Mouse (Mus musculus) embryonic facial prominence, embryonic 13.5 days (tissue): ENCODE measurements around the gene Olfr1057. TPM values are rescaled to one million over a fixed set of nuclear protein-coding genes. Genes with fewer than 3 reads are reported as not detected.

Experiments used
- polyA plus RNA-seq: library from polyadenylated mRNA; unstranded; fragments of >200 nt; fragmentation: Nextera tagmentation; extraction: Ambion mirVana; gene quantifications from 2 replicates; pipeline ENCODE4 v1.2.1, GENCODE M21; 2015

Gene Olfr1057
- polyA plus RNA-seq, 1 experiment from 2014 or later: not detected

Other genes with a start within 250 kb of the Olfr1057 start
- 0.08 TPM in 1 of 2 replicates, not detected in the other for gene Olfr1039, start 242.5 kb downstream of the Olfr1057 start, polyA plus RNA-seq
- not detected in 2 replicates for gene Olfr1040, start 231.7 kb downstream of the Olfr1057 start, polyA plus RNA-seq
- gene Olfr1042, start 216.6 kb downstream of the Olfr1057 start, polyA plus RNA-seq: not detected in 2 replicates
- 0.18 TPM in 1 of 2 replicates, not detected in the other for gene Olfr1043, start 210.9 kb downstream of the Olfr1057 start, polyA plus RNA-seq
- not detected in 2 replicates for gene Olfr1044, start 200.6 kb downstream of the Olfr1057 start, polyA plus RNA-seq
- not detected in 2 replicates for gene Olfr52, start 192.7 kb downstream of the Olfr1057 start, polyA plus RNA-seq
- not detected in 2 replicates for gene Olfr1045, start 175.4 kb downstream of the Olfr1057 start, polyA plus RNA-seq
- gene Olfr1046, start 159.1 kb downstream of the Olfr1057 start, polyA plus RNA-seq: not detected in 2 replicates
- gene Olfr1047, start 147.0 kb downstream of the Olfr1057 start, polyA plus RNA-seq: not detected in 2 replicates
- gene Olfr1048, start 138.1 kb downstream of the Olfr1057 start, polyA plus RNA-seq: not detected in 2 replicates
- not detected in 2 replicates for gene Olfr1049, start 120.1 kb downstream of the Olfr1057 start, polyA plus RNA-seq
- gene Olfr1051, start 99.3 kb downstream of the Olfr1057 start, polyA plus RNA-seq: not detected in 2 replicates
- gene Olfr1052, start 85.9 kb downstream of the Olfr1057 start, polyA plus RNA-seq: not detected in 2 replicates
- gene Olfr1053, start 63.1 kb downstream of the Olfr1057 start, polyA plus RNA-seq: not detected in 2 replicates
- not detected in 2 replicates for gene Olfr1054, start 43.0 kb downstream of the Olfr1057 start, polyA plus RNA-seq
- not detected in 2 replicates for gene Olfr1055, start 28.1 kb downstream of the Olfr1057 start, polyA plus RNA-seq
- gene Olfr1056, start 15.9 kb downstream of the Olfr1057 start, polyA plus RNA-seq: not detected in 2 replicates
- gene Olfr1058, start 10.2 kb upstream of the Olfr1057 start, polyA plus RNA-seq: 0.30 TPM in 1 of 2 replicates, not detected in the other
- not detected in 2 replicates for gene Olfr1061, start 35.7 kb upstream of the Olfr1057 start, polyA plus RNA-seq
- gene Olfr1062, start 48.4 kb upstream of the Olfr1057 start, polyA plus RNA-seq: not detected in 2 replicates
- not detected in 2 replicates for gene Olfr1065, start 72.2 kb upstream of the Olfr1057 start, polyA plus RNA-seq
- not detected in 2 replicates for gene Olfr1066, start 77.9 kb upstream of the Olfr1057 start, polyA plus RNA-seq
- not detected in 2 replicates for gene Olfr228, start 109.0 kb upstream of the Olfr1057 start, polyA plus RNA-seq
- not detected in 2 replicates for gene Olfr1076, start 130.1 kb upstream of the Olfr1057 start, polyA plus RNA-seq
- gene Olfr1079, start 164.1 kb upstream of the Olfr1057 start, polyA plus RNA-seq: not detected in 2 replicates
- gene Olfr1080, start 179.8 kb upstream of the Olfr1057 start, polyA plus RNA-seq: not detected in 2 replicates
- not detected in 2 replicates for gene Olfr1082, start 220.6 kb upstream of the Olfr1057 start, polyA plus RNA-seq